Mouse (Mus musculus): ENCODE results near the gene 9230104L09Rik.

DNA sequence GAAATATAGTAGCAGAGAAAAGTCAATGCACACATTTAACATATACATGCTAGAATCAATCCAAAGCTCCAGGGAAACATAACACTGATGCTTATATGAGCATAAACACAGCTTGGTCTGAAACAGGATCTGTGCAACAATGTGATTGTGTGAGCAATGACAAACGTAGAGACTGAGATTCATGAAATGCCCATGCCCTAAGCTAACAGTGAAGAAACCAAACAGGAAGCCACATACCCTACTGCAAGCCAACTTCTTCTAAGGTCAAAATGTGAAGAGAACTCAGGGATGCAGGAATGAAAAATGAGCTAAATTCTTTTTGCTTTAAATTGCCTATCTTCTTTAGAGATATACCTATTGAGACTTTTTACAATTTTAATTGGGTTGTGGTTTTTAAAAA, 4.1 kb upstream of the 9230104L09Rik start:
- TF ChIP-seq POLR2A (IDR thresholded peaks at IDR 0.05; ENCODE audit: low read depth, low read length) (no peak), CTCF (IDR thresholded peaks at IDR 0.05; ENCODE audit: borderline replicate concordance, insufficient read depth, low read length) (no peak)
